Mouse (Mus musculus) cerebellum, adult 8-10 months (tissue): ENCODE results near the gene Pa2g4.
A peak's percentile ranks its signal among the peaks of the same experiment; 100 is the strongest.
"Not testable (repeated sequence)": the region's sequence is repeated elsewhere in the genome, so short reads cannot be mapped to it uniquely, and the experiment has no call there.

ENCODE experiments used
- DNase-seq: peaks from one replicate; pipeline ENCODE4 v3.0.0; 2022

Gene Pa2g4

DNA sequence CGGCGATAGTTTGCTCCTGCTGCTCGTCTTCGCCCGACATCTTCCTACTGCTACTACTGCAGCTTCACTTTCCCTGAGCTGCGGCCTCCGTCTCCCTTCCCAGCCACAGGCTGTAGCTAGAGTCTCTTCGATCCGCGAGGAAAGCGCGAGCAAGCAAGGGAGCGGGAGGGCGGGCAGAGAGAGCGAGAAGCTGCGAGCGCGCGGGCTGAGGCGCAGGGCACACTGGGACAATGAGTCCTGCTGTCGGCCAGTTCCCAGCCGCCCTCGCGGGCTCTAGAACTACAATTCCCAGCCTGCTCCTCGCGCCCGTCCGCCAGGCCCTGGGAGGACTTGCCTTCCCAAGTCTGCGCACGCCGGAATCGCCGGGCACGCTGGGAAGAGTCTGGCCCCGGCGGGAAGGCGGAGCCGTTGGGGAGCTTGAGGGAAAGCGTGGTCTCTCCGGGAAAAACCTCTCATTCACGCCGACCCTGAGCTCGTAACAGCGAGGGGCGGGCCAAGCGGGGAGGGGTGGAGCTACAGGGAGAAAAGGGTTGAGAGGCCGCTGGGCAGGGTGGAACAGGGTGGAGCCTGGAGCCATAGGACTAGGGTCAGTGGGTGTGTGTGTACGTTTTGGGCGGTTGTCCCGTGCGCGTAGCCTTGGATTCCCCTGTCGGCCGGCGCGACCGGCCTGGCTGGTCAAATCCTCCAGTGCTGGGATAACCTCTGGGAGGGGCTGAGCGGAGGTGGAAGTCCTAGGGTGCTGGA lies at the start of gene Pa2g4:
Gene Pa2g4, minus strand, starts transcription at position 200 of the 744 bp plus-strand sequence.
- peak; percentile 97 for DNase-seq

- DNase-seq: no peak
These were observed 49.1 kb upstream of the Pa2g4 start for GRCm38 (mm10) chr10:128614934-128615333.

- not testable (repeated sequence) for DNase-seq
These were observed 48.0 kb upstream of the Pa2g4 start for GRCm38 (mm10) chr10:128613820-128614219.

GRCm38 (mm10) chr10:128613154-128613440 lies 47.3 kb upstream of the Pa2g4 start:
- DNase-seq: no peak

GRCm38 (mm10) chr10:128612433-128613153 lies 46.8 kb upstream of the Pa2g4 start:
- peak; percentile 73 for DNase-seq

DNA sequence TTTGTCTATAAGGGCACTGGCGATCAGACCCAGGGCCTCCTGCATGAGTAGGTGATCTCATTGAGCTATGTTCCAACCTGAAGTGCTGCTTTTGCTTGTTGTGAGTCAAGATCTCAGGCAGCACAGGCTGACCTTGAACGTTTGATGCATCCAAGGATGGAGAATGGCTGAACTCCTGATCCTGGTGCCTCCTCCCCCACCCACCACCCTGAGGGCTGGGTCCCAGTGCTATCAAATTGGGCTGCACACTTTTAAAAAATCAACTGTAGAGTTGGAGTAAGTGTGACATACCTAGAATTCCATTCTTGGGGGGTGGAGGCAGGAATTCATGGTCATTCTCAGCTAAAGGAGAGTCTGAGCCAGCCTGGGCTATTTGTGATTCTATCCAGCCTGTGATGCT lies 40.7 kb upstream of the Pa2g4 start:
- DNase-seq: no peak

GRCm38 (mm10) chr10:128602470-128603128 lies 36.8 kb upstream of the Pa2g4 start:
- DNase-seq: no peak

DNA sequence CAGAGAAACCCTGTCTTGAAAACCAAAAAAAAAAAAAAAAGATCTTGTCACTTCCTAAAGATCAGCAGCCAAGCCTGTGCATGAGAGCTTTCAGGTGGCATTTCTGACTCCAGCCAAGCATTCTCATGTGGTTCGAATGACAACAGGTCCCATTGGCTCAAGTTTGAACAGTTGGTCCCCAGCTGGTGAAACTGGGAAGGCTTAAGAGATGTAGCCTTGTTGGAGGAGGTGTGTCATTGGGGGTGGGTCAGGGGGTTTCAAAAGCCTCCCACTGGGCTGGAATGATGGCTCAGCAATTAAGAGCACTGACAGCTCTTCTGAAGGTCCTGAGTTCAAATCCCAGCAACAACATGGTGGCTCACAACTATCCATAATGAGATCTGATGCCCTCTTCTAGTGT lies 35.7 kb upstream of the Pa2g4 start:
- no peak for DNase-seq

DNA sequence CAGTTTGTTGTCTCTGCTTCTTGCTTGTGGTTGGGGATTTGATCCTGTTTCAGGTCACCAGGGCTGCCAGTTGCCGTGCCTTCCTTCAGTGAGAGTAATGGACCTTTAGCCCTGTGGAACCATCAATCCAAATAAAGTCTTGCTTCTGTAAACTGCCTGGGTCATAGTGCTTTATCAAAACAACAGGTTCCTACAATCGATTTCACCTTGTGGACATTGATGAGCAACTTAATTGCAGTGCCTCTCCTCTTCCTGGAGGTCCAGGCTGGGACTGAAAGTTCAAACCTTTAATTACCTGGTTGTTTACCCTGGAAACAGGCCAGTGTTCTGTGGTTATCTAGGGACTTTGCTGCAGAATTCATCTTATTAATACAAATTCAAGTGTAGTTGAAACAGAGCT lies 32.7 kb upstream of the Pa2g4 start:
- no peak for DNase-seq

- DNase-seq: no peak
These were observed 27.0 kb upstream of the Pa2g4 start for GRCm38 (mm10) chr10:128592797-128593196.

DNA sequence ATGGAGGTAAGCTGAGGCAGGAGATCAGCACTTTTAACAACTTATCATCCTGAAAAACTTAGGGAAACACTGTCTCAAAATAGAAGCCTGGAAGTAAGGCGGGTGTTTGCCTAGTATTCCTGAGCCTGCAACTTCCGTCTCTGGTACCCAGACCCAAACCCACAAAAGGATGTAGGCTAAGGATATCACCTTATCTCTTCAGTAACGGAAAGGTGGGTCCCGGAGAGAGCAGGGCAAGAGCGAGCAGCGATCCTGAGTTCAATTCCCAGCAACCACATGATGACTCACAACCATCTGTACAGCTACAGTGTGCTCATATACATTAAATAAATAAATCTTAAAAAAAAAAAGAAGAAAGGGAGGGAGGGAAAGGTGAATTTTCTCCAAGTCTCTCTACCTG lies 25.6 kb upstream of the Pa2g4 start:
- DNase-seq: no peak

DNA sequence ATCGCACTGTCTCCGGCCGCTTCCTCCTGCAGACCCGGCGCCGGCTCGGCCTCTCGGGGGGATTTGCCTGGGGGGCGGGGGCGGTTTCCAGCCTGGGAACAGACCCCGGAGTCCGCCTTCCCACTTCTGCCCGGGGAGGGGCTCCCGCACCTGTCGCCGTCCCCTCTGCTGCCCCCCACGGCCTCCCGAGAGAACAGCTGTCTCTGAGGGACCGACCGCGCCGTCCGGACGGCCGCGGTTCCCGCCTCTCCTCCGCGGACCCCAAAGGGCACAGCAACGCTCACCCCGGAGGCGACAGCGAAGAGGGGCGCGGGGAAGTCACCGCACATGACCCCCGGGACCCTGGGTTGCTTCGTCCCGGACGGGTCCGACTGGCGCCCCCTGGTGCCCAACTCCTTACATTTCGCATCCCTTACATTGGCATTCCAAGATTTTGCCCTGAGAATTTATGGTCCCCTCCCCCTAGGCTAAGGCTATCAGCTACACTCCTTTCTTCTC lies 24.5 kb upstream of the Pa2g4 start:
- peak; percentile 64 for DNase-seq

- DNase-seq: peak; percentile 36
These were observed 23.8 kb upstream of the Pa2g4 start, which contains the start of gene Erbb3 for GRCm38 (mm10) chr10:128589464-128590192. Gene Erbb3 (minus strand): TSS chr10:128589652.

DNA sequence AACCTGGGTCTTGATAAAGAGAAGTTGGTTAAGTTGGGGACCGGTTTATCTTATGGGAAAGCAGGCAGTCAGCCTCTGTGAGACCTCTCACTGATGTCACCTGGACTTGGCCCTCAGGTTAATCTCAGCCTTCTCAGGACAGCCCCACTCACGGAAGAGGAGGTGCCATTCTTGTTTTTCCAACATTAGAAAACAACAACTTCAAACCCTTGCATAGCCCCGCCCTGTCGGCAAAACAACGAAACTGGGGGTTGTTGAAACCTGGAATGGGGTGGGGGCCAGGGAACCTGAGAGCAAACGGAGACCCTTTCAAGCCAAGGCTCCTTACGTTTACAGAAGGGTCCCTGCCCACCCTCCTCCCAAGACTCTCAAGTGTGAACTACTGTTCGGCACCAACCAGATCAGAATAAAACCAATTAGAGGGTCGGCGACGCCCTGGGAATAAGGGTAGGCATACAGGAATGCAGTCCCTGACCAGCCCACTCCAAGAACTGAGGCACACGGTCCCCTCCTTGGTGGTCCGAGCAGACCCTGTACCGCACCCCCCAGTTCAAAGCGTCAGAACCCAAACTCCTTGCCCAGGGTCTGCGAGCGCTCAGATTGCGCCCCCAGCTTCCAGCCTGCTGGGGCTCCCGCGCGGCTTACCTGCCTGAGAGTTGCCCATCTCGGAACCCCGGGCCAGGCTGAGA lies 23.1 kb upstream of the Pa2g4 start:
- no peak for DNase-seq

DNA sequence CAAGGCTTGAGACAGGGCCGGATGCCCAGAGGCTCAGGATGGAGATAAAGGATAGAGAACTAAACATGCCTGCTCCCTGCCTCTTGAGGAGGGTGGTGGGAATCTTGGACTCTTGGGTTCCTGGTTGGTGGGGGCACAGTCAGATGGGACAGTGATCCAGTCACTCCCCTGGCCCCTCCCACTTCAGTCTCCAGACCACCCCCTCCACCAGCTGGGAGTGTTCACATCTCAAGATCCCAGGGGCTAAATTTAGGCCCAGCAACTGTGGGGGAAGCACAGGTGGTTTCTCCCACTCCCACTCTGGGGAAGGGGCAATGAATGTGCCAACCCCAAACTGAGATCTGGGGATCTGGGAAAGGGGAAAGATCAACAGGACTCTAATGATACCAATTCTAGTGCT lies 22.3 kb upstream of the Pa2g4 start:
- no peak for DNase-seq

DNA sequence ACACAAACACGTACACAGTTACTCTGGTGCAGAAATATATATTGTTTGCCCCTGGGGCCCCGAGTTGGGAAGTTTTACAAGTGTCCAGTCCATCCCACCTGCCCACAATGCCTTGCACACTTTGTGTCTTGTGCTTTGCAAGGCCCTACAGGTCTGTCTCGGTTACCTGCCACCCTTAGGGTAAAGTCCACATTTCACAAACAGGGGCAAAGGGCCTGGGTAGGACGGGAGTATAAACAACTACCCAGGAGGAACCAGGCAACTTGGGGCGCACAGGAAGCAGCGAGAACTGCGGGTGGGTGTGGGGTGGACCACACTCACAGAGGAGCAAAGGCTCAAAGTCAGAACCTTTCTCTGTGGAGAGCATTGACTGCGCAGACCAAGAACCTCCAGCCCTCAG lies 21.9 kb upstream of the Pa2g4 start:
- DNase-seq: no peak

GRCm38 (mm10) chr10:128587120-128587519 lies 21.3 kb upstream of the Pa2g4 start:
- no peak for DNase-seq

DNA sequence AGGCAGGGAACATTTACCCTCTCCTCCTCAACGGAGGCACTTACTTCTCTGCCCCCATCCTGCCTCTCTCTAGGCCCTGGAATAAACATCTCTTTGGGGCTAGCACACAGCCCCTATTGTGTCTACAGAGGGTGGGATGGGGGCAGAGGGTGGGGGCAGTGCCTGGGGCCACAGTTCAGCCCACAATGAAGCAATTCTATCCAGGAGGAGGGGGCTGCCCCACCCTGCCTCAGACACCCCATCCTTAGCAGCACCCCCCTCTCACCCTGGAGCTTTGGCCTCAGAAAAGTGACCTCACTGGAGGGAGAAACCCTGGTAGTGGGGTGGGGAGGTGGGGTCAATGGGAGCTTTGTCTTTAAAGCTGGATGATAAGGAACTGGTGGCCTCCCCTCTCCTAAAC lies 20.8 kb upstream of the Pa2g4 start:
- no peak for DNase-seq

DNA sequence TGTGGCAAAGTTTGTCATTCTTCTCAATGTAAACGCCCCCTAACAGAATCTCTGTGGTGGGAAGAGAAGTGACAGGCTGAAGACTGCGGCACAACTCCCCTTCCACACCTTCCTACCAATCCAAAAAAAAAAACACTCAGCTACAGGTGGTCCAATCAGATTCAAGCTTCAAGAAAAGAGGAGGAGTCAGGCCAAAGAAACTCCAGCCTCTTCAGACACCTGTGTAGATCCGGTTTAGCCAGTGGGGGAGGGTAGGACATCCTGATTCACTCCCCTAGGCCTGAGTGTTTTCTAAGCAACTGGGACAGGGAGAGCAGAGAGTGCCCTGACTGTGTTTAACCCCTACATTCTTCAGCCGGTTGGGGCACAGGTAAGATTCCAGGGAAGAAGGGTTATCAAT lies 18.6 kb upstream of the Pa2g4 start:
- DNase-seq: no peak

DNA sequence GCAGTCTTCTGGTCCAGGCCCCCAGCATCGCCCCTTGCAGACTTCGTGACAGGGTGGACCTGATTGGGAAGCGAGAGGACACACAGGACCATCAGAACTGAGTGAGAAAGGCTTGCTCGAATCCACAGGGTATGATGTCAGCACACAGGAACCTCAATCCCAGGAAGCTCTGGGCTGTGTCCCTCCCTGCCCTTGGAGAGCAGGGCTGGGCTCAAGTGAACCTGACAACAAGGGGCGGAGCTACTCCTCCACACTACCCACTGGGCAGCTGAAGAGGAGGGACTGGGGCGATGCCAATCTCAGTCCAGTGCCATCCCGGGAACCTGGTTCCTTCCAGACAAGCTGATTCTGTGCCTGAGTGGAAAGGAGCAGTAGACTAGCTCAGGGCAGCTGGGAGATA lies 17.9 kb upstream of the Pa2g4 start:
- peak; percentile 45 for DNase-seq

GRCm38 (mm10) chr10:128579731-128580130 lies 13.9 kb upstream of the Pa2g4 start:
- no peak for DNase-seq

GRCm38 (mm10) chr10:128579298-128579697 lies 13.5 kb upstream of the Pa2g4 start:
- DNase-seq: no peak

DNA sequence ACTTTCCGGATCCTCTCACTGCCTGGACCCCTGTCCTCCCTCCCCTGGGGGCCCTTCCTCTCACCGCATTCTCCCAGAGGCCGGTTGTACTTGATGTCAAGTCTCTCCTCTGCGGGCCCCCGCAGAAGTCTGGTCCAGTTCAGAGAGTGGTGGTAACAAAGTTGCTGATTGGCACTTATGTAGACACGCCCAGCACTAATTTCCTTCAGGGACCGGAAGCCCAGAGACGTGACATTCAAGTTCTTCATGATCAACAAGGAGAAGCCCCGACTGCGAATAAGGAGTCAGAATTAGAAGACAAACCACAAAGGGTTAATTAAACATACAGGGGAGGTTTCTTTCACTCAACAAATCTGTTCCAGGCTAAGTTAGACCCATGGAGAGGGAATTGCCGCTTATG lies 12.5 kb upstream of the Pa2g4 start:
- no peak for DNase-seq
